Mouse (Mus musculus): Measurements from ENCODE around the gene Wwox.

The Wwox gene

GRCm38 (mm10) chr8:114599555-114599954 lies 160.1 kb downstream of the Wwox start:
- DNase-seq (ENCODE audit: low read depth), result no peak

GRCm38 (mm10) chr8:114600196-114600595 lies 160.7 kb downstream of the Wwox start:
- DNase-seq (ENCODE audit: low read depth), result no peak

- no peak for DNase-seq (ENCODE audit: low read depth)
These were observed 163.6 kb downstream of the Wwox start for GRCm38 (mm10) chr8:114603046-114603445.

GRCm38 (mm10) chr8:114603561-114603960 lies 164.1 kb downstream of the Wwox start:
- DNase-seq (ENCODE audit: low read depth), result no peak

GRCm38 (mm10) chr8:114604315-114604714 lies 164.9 kb downstream of the Wwox start:
- no peak for DNase-seq (ENCODE audit: low read depth)

- no peak for DNase-seq (ENCODE audit: low read depth)
These were observed 166.2 kb downstream of the Wwox start for GRCm38 (mm10) chr8:114605651-114606050.

GRCm38 (mm10) chr8:114609330-114609729 lies 169.9 kb downstream of the Wwox start:
- no peak for DNase-seq (ENCODE audit: low read depth)

GRCm38 (mm10) chr8:114611075-114611474 lies 171.6 kb downstream of the Wwox start:
- DNase-seq (ENCODE audit: low read depth), result no peak

- DNase-seq (ENCODE audit: low read depth), result no peak
These were observed 172.6 kb downstream of the Wwox start for GRCm38 (mm10) chr8:114612091-114612490.

- no peak for DNase-seq (ENCODE audit: low read depth)
These were observed 176.0 kb downstream of the Wwox start for GRCm38 (mm10) chr8:114615413-114615812.

GRCm38 (mm10) chr8:114615908-114616307 lies 176.5 kb downstream of the Wwox start:
- DNase-seq (ENCODE audit: low read depth), result no peak

- DNase-seq (ENCODE audit: low read depth), result no peak
These were observed 179.6 kb downstream of the Wwox start for GRCm38 (mm10) chr8:114618908-114619508.

GRCm38 (mm10) chr8:114625402-114625801 lies 185.9 kb downstream of the Wwox start:
- DNase-seq (ENCODE audit: low read depth), result no peak

- DNase-seq (ENCODE audit: low read depth), result no peak
These were observed 187.4 kb downstream of the Wwox start for GRCm38 (mm10) chr8:114626897-114627296.

GRCm38 (mm10) chr8:114629719-114630118 lies 190.3 kb downstream of the Wwox start:
- no peak for DNase-seq (ENCODE audit: low read depth)

- DNase-seq (ENCODE audit: low read depth), result no peak
These were observed 191.6 kb downstream of the Wwox start for GRCm38 (mm10) chr8:114631087-114631486.

GRCm38 (mm10) chr8:114634151-114634550 lies 194.7 kb downstream of the Wwox start:
- no peak for DNase-seq (ENCODE audit: low read depth)

GRCm38 (mm10) chr8:114634669-114635410 lies 195.4 kb downstream of the Wwox start:
- DNase-seq (ENCODE audit: low read depth), result no peak

- DNase-seq (ENCODE audit: low read depth), result no peak
These were observed 196.9 kb downstream of the Wwox start for GRCm38 (mm10) chr8:114636376-114636775.

- DNase-seq (ENCODE audit: low read depth), result no peak
These were observed 202.4 kb downstream of the Wwox start for GRCm38 (mm10) chr8:114641809-114642208.

GRCm38 (mm10) chr8:114650789-114651188 lies 211.3 kb downstream of the Wwox start:
- no peak for DNase-seq (ENCODE audit: low read depth)

- DNase-seq (ENCODE audit: low read depth), result no peak
These were observed 218.3 kb downstream of the Wwox start for GRCm38 (mm10) chr8:114657789-114658188.

GRCm38 (mm10) chr8:114658475-114658874 lies 219.0 kb downstream of the Wwox start:
- no peak for DNase-seq (ENCODE audit: low read depth)

GRCm38 (mm10) chr8:114663053-114663452 lies 223.6 kb downstream of the Wwox start:
- no peak for DNase-seq (ENCODE audit: low read depth)
